Mouse (Mus musculus): ENCODE data around the gene Mgat4a. TPM values are rescaled to one million over a fixed set of nuclear protein-coding genes. Genes with fewer than 3 reads are reported as not detected.

Mgat4a gene
- 12.9 and 17.7 TPM in 2 replicates for total RNA-seq (2014; fragmentation: Nextera tagmentation)
- total RNA-seq (2017) = 2.9 and 7.1 TPM in 2 replicates

DNA sequence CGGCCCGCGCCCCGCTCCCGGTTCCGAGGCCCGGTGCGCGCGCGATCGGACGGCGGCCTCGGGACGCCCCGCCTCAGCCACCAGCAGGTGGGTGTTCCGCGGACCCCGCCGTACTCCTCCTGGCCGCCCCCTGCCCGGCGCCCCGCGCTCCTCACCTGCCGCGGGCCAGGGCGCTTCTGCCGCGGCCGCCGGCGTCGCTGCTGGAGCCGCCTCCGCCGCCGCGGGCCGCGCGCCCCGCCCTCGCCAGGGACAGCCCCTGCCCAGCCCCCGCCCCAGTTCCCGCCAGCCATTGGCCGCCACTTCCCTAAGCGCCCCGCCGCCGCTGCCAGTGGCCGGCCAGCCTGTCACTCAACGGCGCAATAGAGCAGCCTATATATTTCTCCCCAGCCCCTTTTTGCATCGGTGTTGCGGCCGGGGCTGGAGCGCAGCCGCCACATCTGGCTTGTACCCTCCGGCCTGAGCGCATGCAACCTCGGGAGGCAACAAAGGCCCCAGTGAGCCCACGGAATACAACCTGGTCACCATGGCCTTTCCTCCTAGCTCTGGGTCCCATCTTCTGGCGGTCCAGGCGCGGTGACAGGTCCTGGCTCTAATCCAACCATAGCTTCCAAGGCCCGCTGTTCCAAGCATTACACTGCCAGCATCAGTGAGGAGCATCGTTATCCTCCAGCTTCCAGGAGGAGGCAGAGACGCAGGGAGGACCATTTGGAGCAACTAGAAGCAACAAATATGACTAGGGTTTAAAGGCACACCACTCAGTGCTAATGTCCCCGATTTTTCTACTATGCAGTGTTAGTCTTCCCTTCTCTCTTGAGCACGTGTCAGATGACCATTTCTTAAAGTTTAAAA, at the start of gene Mgat4a:
Mgat4a (minus strand) TSS at position 207 of the 849 bp plus-strand sequence.
- peak; percentile 100 for ATAC-seq (replicated peaks; ENCODE audit: low FRiP score, low TSS enrichment, poor library complexity, severe bottlenecking)

- ATAC-seq (replicated peaks; ENCODE audit: low FRiP score, low TSS enrichment, poor library complexity, severe bottlenecking) = peak; percentile 67
Observed at GRCm38 (mm10) chr1:37585809-37586480, 45.1 kb upstream of the Mgat4a start.

GRCm38 (mm10) chr1:37583795-37584464, 43.1 kb upstream of the Mgat4a start:
- no peak for ATAC-seq (replicated peaks; ENCODE audit: low FRiP score, low TSS enrichment, poor library complexity, severe bottlenecking)

GRCm38 (mm10) chr1:37583167-37583566, 42.4 kb upstream of the Mgat4a start:
- ATAC-seq (replicated peaks; ENCODE audit: low FRiP score, low TSS enrichment, poor library complexity, severe bottlenecking) = no peak

GRCm38 (mm10) chr1:37579686-37580085, 38.9 kb upstream of the Mgat4a start:
- ATAC-seq (replicated peaks; ENCODE audit: low FRiP score, low TSS enrichment, poor library complexity, severe bottlenecking) = no peak

DNA sequence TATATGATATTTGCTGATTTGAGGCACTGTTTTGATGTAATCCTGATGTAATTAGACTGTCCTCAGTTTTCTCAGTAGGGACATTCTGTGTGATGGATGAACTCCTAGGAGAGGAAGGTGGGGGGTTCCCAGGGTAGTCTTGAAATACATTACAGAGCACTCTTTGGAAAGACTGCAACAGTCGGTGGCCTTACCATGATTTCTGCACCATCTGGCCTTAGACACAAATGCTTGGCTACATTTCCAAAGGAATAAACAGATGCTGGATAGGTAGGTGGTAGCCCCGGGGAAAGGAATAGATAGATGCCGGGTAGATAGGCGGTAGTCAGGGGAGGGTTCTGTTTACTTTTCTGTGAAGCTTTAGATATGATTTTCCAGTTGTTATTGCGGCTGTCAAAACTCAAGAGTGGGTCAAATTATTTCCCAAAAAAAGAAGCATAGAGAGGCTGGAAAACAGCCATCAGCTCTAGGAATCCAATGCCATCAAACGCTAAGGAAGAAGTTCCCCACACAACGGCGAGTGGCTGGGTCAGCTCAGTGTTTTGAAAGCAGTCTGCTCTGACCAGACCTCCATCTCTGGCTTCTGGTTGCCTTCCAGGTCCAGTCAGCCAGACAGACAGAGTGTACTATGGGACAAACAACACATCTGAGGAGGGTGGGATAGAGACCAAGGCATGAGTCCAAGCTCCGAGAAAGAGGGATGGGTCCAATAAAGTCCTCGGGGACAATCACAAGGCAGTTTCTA, 31.9 kb upstream of the Mgat4a start:
- ATAC-seq (replicated peaks; ENCODE audit: low FRiP score, low TSS enrichment, poor library complexity, severe bottlenecking) = no peak

DNA sequence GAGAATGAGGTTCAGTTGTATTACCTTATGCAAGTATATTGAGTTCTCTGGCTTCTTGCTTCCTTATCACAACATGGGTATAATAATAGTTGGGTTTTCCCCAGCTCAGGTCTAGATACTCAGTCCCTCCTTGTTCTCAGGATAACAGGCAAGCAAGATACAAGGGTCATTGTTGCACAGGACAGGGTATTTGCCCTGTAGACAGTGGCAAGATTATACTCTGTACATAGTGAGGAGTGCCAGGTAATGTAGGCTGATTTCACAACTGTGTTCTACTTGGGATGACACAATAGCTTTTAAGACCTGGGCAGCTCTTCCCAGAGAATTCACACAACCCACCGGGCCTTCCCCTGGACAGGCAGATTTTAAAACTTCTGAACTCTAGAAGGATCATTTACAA, 27.6 kb upstream of the Mgat4a start:
- no peak for ATAC-seq (replicated peaks; ENCODE audit: low FRiP score, low TSS enrichment, poor library complexity, severe bottlenecking)

DNA sequence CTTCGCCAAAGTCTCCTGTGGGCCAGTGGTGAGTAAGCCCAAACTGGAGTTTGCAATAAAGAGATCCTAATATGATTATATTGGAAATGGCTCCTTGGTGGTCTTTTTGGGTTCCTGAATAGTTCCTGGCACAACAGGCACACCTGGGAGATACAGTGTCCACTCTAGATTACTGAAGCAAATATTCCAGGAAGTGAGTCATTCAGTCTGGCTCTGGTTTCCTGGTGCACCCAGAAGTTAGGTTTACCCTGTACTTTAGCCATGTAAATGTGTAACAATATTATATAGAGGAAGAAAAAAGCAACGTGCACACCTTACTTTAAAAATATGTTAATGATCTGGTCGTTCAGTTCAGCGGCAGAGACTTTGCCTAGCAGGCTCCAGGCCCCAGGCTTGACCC, 25.9 kb upstream of the Mgat4a start:
- no peak for ATAC-seq (replicated peaks; ENCODE audit: low FRiP score, low TSS enrichment, poor library complexity, severe bottlenecking)

DNA sequence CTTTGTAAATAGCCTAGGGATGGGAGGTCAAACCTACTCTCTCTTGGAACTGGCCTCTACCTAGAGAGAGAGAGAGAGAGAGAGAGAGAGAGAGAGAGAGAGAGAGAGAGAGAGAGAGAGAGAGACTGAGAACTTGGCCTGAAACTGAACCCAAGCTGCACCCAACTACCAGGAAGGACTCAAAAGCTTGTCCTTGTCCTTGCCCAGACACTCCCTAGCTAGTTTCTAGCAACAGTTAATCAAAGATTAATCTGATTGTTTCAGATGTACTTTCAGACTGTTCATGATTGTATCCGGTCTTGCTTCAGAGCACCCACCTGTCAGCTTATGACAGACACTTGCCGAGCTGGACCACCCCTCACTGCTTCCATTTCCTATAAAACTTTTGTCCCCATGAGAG, 25.5 kb upstream of the Mgat4a start:
- no peak for ATAC-seq (replicated peaks; ENCODE audit: low FRiP score, low TSS enrichment, poor library complexity, severe bottlenecking)

DNA sequence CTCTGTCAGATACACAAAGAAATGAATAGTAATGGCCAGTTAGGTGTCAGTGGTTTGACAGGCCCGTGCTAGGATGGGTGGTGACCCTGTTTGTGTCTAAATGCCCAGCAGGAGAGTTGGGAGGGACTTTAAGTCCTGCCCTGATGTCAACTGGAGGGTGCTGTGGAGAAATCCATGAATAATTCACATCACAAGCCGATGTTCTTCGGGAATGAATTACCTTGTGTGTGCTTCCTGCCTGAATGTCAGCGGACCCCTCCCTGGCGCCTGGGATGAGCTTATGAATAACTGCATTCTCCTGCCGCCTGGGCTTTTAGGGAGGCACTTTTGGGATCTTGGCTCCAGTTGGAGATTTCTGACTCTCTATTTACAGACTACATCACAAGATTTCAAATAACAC, 24.6 kb upstream of the Mgat4a start:
- ATAC-seq (replicated peaks; ENCODE audit: low FRiP score, low TSS enrichment, poor library complexity, severe bottlenecking) = no peak

- no peak for ATAC-seq (replicated peaks; ENCODE audit: low FRiP score, low TSS enrichment, poor library complexity, severe bottlenecking)
Observed at GRCm38 (mm10) chr1:37561955-37562354, 21.1 kb upstream of the Mgat4a start.

DNA sequence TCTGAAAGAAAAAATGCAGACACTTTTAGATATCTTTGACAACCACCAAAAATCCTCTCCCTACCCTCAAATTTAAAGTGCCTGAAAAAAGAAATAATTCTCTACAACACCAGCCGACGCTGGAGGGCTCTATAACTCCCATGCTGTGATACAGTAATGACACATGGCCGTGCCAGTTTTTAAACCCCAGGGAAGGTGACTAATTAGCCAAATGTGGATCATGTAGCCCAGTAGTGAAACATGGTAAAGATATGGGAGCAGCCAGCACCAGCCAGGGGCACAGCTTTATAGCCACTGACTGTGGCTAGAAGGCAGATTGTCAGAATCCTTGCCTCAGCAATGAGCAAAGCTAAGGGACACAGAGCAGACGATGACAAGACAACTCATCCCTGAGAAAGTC, 19.5 kb upstream of the Mgat4a start:
- no peak for ATAC-seq (replicated peaks; ENCODE audit: low FRiP score, low TSS enrichment, poor library complexity, severe bottlenecking)

DNA sequence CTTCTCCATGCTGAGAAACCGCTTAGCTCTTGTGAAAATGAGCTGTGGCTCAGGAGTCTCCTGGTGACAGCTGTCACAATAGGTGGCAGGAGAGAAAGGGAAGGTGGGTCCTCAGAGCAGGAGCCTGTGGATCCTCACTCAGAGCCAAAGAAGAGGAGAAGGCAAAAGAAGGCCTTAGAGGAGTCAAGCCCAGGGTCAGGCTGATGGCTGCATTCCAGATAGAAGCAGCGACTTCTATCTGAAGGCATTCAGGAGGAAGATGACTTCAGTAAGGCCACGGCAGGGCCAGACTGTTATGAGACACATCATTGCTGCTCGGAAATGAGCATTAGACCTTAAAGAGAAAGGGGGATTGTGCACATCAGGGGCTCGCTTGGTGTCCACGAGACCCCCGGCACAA, 11.2 kb upstream of the Mgat4a start:
- no peak for ATAC-seq (replicated peaks; ENCODE audit: low FRiP score, low TSS enrichment, poor library complexity, severe bottlenecking)

- no peak for ATAC-seq (replicated peaks; ENCODE audit: low FRiP score, low TSS enrichment, poor library complexity, severe bottlenecking)
Observed at GRCm38 (mm10) chr1:37549501-37549900, 8.7 kb upstream of the Mgat4a start.

GRCm38 (mm10) chr1:37546398-37547051, 5.7 kb upstream of the Mgat4a start:
- ATAC-seq (replicated peaks; ENCODE audit: low FRiP score, low TSS enrichment, poor library complexity, severe bottlenecking) = no peak

DNA sequence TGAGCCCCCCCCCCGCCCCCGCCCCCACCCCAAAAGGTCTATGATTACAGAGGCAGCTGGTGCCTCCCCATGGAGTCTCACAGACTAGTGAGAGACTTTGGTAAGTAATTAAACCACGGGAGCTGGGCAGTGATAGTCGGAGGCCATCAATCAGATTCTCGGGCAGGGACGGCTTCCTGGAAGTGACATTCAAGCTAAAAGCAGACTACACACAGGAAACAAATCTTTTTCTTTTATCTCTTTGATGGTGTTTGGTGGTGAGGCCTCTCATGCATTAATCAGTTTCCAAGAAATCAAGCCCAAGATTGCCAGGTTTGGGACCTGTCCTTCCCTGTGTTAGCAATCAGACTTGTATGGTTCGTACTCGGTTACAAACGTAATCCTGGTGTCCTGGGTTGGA, 3.4 kb upstream of the Mgat4a start:
- ATAC-seq (replicated peaks; ENCODE audit: low FRiP score, low TSS enrichment, poor library complexity, severe bottlenecking) = no peak

DNA sequence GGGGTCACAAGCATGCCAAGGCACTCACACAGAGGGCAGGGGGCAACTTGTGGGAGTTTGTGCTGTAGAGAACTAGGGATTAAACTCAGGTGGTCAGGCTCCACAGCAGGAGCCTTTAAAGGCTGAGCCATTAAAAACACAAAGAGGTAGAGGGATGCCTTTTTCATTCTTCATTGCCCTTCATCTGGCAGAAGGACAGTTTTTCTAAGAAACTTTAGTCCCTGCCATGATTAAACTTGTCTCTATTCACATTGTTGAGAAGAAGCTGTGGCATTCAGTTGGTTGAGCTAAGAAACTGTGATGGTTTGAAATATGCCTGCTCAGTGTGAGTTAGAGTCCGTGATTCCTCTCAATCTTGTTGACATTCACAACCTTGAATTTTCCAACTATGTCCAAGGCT, 2.2 kb upstream of the Mgat4a start:
- ATAC-seq (replicated peaks; ENCODE audit: low FRiP score, low TSS enrichment, poor library complexity, severe bottlenecking) = no peak

DNA sequence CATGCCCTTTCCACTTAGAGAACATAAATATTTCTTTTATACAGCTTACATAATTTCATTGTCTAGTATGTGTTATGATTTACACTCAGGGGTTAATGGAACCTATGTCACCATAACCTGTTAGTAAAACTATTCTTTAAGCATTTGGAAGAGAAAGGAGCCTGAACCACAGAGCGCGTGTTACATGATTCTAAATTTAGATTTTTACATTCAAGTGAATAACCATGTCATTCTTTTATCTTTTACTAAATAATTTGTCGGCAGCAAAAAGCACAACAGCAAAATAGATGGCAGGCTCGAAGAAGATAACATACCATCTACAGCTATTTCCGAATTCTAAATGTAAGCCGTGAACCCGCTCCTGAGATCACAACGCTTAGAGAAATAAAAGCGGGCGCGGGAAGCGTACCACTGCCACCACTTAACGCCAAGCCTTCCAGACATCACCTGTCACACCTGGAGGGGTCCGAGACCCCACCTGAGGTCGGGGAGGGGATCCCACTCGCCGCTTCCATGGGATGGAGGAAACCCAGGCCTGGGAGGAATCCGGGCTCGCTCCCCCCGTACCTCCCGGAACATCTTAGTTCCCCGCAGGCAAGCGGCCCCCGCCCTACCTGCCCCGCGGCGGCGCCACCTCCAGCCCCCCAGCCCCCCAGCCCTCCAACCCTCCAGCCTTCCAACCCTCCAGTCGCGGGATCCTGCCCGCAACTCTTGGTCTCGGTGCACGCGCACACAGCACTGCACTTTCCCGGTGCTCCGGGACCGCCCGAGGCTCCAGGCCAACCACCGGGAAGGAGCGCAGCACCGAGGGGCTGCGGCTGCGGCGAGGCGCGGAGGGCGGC, 627 bp downstream of the Mgat4a start:
- ATAC-seq (replicated peaks; ENCODE audit: low FRiP score, low TSS enrichment, poor library complexity, severe bottlenecking) = no peak
